Mouse (Mus musculus) stomach, postnatal 0 days (tissue): ENCODE data around the gene Catsperz.

Source experiments
- CTCF ChIP-seq: IDR thresholded peaks from 2 replicates; pipeline ENCODE4 v1.5.1; 2016; ENCODE audit warnings: antibody characterized with exemption, low read depth, mild to moderate bottlenecking, moderate library complexity
- EP300 ChIP-seq: optimal IDR thresholded peaks from 2 replicates; pipeline ENCODE3; 2016; ENCODE audit warnings: antibody characterized with exemption

DNA sequence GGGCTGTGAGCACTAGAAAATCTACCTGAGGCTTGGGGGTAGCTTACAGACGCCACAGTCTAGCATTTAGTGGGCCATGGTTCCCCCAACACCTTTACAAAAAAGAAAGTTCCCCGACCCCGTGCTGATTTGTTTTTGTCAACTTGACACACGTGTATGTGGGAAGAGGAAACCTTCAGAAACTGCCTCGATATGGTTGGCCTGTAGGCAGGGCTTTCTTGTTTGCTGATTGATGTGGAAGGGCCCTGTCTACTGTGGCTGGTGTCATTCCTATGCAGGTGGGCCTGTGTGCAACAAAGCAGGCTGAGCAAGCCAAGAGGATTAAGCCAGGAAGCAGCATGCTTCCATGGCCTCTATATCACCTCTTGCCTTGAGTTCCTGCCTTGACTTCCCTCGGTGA, 12.1 kb downstream of the Catsperz start:
- TF ChIP-seq CTCF (no peak), EP300 (no peak)
